Mouse (Mus musculus) kidney, embryonic 15.5 days (tissue): ENCODE measurements around the gene Ptgr1. TPM values are rescaled to one million over a fixed set of nuclear protein-coding genes. Genes with fewer than 3 reads are reported as not detected.

Source experiments
- ATAC-seq: fragments of 200-750 bp; cut with Nextera tagmentation; replicated peaks from 2 replicates; pipeline ENCODE4 v1.8.0; 2017; ENCODE audit warnings: moderate TSS enrichment; ENCODE audit not compliant: low FRiP score
- H3K27ac ChIP-seq: fragments of 300-500 bp; sonication (generic); 2 replicates; pipeline ENCODE4 v1.5.1; 2015; ENCODE audit warnings: mild to moderate bottlenecking, inconsistent platforms
- H3K27me3 ChIP-seq: fragments of 300-500 bp; sonication (generic); 2 replicates; pipeline ENCODE4 v1.6.1; 2015; ENCODE audit warnings: inconsistent platforms
- H3K36me3 ChIP-seq: fragments of 300-500 bp; sonication (generic); 2 replicates; pipeline ENCODE4 v1.6.1; 2015; ENCODE audit warnings: inconsistent platforms
- H3K4me1 ChIP-seq: fragments of 300-500 bp; sonication (generic); 2 replicates; pipeline ENCODE4 v1.6.1; 2015; ENCODE audit warnings: inconsistent platforms
- H3K4me2 ChIP-seq: fragments of 300-500 bp; sonication (generic); 2 replicates; pipeline ENCODE4 v1.6.1; 2015; ENCODE audit warnings: moderate library complexity, mild to moderate bottlenecking, inconsistent platforms
- H3K4me3 ChIP-seq: fragments of 300-500 bp; sonication (generic); replicated peaks from 2 replicates; pipeline ENCODE4 v1.5.1; 2015; ENCODE audit warnings: mild to moderate bottlenecking, inconsistent platforms
- H3K9ac ChIP-seq: fragments of 300-500 bp; sonication (generic); 2 replicates; pipeline ENCODE4 v1.6.1; 2015; ENCODE audit warnings: mild to moderate bottlenecking, inconsistent platforms
- H3K9me3 ChIP-seq: fragments of 300-500 bp; sonication (generic); replicated peaks from 2 replicates; pipeline ENCODE4 v1.6.1; 2016; ENCODE audit warnings: inconsistent platforms
- WGBS: fragments of 180-500 bp; shearing (Covaris S2); methylation state at CpG from one replicate; pipeline ENCODE4 v1.1.7; 2015; ENCODE audit warnings: mixed read lengths; 5-methylcytosine and 5-hydroxymethylcytosine counted together
- polyA plus RNA-seq: library from polyadenylated mRNA; unstranded; fragments of >200 nt; fragmentation: Nextera tagmentation; extraction: Ambion mirVana; gene quantifications from 2 replicates; pipeline ENCODE4 v1.2.1, GENCODE M21; 2015

The Ptgr1 gene
- polyA plus RNA-seq, 1 experiment from 2014 or later, result 24.6 TPM

GRCm38 (mm10) chr4:58989303-58989898, 2.5 kb upstream of the Ptgr1 start:
- no peak overlapping the region for H3K9ac ChIP-seq
- H3K9me3 ChIP-seq, result no peaks in the 10 kb centered on the region
- ATAC-seq, result no peak
- H3K4me1 ChIP-seq, result peaks cover 14% of the 10 kb centered on the region; the same call in 1 of the 2 replicates
- no peak overlapping the region for H3K27ac ChIP-seq
- H3K4me2 ChIP-seq, result no peak overlapping the region
- no peaks in the 10 kb centered on the region for H3K36me3 ChIP-seq
- H3K27me3 ChIP-seq, result 0 out of 2 replicates have a peak, but pooled peaks cover 3% of the 10 kb centered on the region
- H3K4me3 ChIP-seq, result no peak overlapping the region
- WGBS, result 75% methylated on average over 7 of the region's 7 CpGs

GRCm38 (mm10) chr4:58985157-58985648, 1.7 kb downstream of the Ptgr1 start:
- Histone ChIP-seq H3K36me3 (no peaks in the 10 kb centered on the region), H3K27ac (no peak overlapping the region), H3K9me3 (no peaks in the 10 kb centered on the region), H3K27me3 (no peaks in the 10 kb centered on the region), H3K4me3 (no peak overlapping the region), H3K4me1 (peaks cover 14% of the 10 kb centered on the region; the same call in 1 of the 2 replicates), H3K4me2 (no peak overlapping the region), H3K9ac (no peak overlapping the region)
- ATAC-seq, result peak; percentile 37; the same call in 1 of the 2 replicates
- WGBS, result 18% methylated on average over 7 of the region's 7 CpGs

- 84% methylated on average over 8 of the region's 8 CpGs for WGBS
- Histone ChIP-seq H3K4me1 (peaks cover 12% of the 10 kb centered on the region; the same call in 1 of the 2 replicates), H3K4me3 (no peak overlapping the region), H3K27ac (no peak overlapping the region), H3K9ac (no peak overlapping the region), H3K4me2 (no peak overlapping the region), H3K9me3 (no peaks in the 10 kb centered on the region), H3K27me3 (no peaks in the 10 kb centered on the region), H3K36me3 (peaks cover 5% of the 10 kb centered on the region; the same call in 1 of the 2 replicates)
- ATAC-seq, result no peak
Measured at GRCm38 (mm10) chr4:58982806-58983205, 4.1 kb downstream of the Ptgr1 start.

- ATAC-seq, result no peak
- WGBS, result 80% methylated on average over 6 of the region's 6 CpGs
- H3K36me3 ChIP-seq, result peaks cover 10% of the 10 kb centered on the region
- H3K27ac ChIP-seq, result no peak overlapping the region
- H3K9me3 ChIP-seq, result no peaks in the 10 kb centered on the region
- H3K9ac ChIP-seq, result no peak overlapping the region
- no peak overlapping the region for H3K4me3 ChIP-seq
- H3K27me3 ChIP-seq, result no peaks in the 10 kb centered on the region
- 0 out of 2 replicates have a peak, but pooled peaks cover 5% of the 10 kb centered on the region for H3K4me1 ChIP-seq
- H3K4me2 ChIP-seq, result no peak overlapping the region
Measured at GRCm38 (mm10) chr4:58981421-58981820, 5.5 kb downstream of the Ptgr1 start.

GRCm38 (mm10) chr4:58975711-58976110, 11.2 kb downstream of the Ptgr1 start:
- no peak overlapping the region for H3K9ac ChIP-seq
- no peak for ATAC-seq

GRCm38 (mm10) chr4:58970678-58971077, 16.2 kb downstream of the Ptgr1 start:
- ATAC-seq, result no peak
- Histone ChIP-seq H3K9me3 (no peaks in the 10 kb centered on the region), H3K4me2 (no peak overlapping the region), H3K27me3 (no peaks in the 10 kb centered on the region), H3K36me3 (peaks cover 19% of the 10 kb centered on the region), H3K4me3 (no peak overlapping the region), H3K4me1 (no peaks in the 10 kb centered on the region), H3K9ac (no peak overlapping the region), H3K27ac (no peak overlapping the region)
- WGBS, result 85% methylated on average over 4 of the region's 4 CpGs

More at GRCm38 (mm10) chr4:58975711-58976110, 11.2 kb downstream of the Ptgr1 start:
- Histone ChIP-seq H3K4me1 (no peaks in the 10 kb centered on the region), H3K9me3 (no peaks in the 10 kb centered on the region), H3K27me3 (no peaks in the 10 kb centered on the region), H3K27ac (no peak overlapping the region), H3K4me3 (no peak overlapping the region), H3K4me2 (no peak overlapping the region), H3K36me3 (peaks cover 29% of the 10 kb centered on the region)
- WGBS, result 83% methylated on average over 5 of the region's 5 CpGs

GRCm38 (mm10) chr4:58965136-58965535, 21.8 kb downstream of the Ptgr1 start:
- no peak overlapping the region for H3K4me3 ChIP-seq
- H3K36me3 ChIP-seq, result no peaks in the 10 kb centered on the region
- H3K27me3 ChIP-seq, result no peaks in the 10 kb centered on the region
- H3K9ac ChIP-seq, result no peak overlapping the region
- H3K4me2 ChIP-seq, result no peak overlapping the region
- no peak for ATAC-seq
- no peak overlapping the region for H3K27ac ChIP-seq
- WGBS, result 88% methylated on average over 1 of the region's 1 CpGs
- no peaks in the 10 kb centered on the region for H3K9me3 ChIP-seq
- H3K4me1 ChIP-seq, result no peaks in the 10 kb centered on the region

GRCm38 (mm10) chr4:58963271-58963670, 23.6 kb downstream of the Ptgr1 start:
- H3K9ac ChIP-seq, result no peak overlapping the region
- no peaks in the 10 kb centered on the region for H3K36me3 ChIP-seq
- H3K27me3 ChIP-seq, result no peaks in the 10 kb centered on the region
- no peak overlapping the region for H3K4me3 ChIP-seq
- H3K4me1 ChIP-seq, result no peaks in the 10 kb centered on the region
- 91% methylated on average over 4 of the region's 4 CpGs for WGBS
- no peak overlapping the region for H3K27ac ChIP-seq
- H3K9me3 ChIP-seq, result no peaks in the 10 kb centered on the region
- H3K4me2 ChIP-seq, result no peak overlapping the region
- no peak for ATAC-seq

- Histone ChIP-seq H3K9ac (no peak overlapping the region), H3K36me3 (peaks cover 9% of the 10 kb centered on the region), H3K4me2 (no peak overlapping the region), H3K27ac (no peak overlapping the region), H3K27me3 (no peaks in the 10 kb centered on the region), H3K4me1 (no peaks in the 10 kb centered on the region), H3K4me3 (no peak overlapping the region), H3K9me3 (no peaks in the 10 kb centered on the region)
- no peak for ATAC-seq
- WGBS, result 91% methylated on average over 15 of the region's 15 CpGs
Measured at GRCm38 (mm10) chr4:58961719-58962118, 25.2 kb downstream of the Ptgr1 start.

GRCm38 (mm10) chr4:58952630-58953029, 34.3 kb downstream of the Ptgr1 start:
- Histone ChIP-seq H3K27ac (no peak overlapping the region), H3K36me3 (peaks cover 12% of the 10 kb centered on the region), H3K9ac (no peak overlapping the region), H3K4me2 (no peak overlapping the region), H3K4me3 (no peak overlapping the region), H3K27me3 (no peaks in the 10 kb centered on the region), H3K9me3 (no peaks in the 10 kb centered on the region), H3K4me1 (no peaks in the 10 kb centered on the region)
- 92% methylated on average over 11 of the region's 11 CpGs for WGBS
- ATAC-seq, result no peak

GRCm38 (mm10) chr4:58948391-58948790, 38.5 kb downstream of the Ptgr1 start:
- no peak for ATAC-seq
- Histone ChIP-seq H3K4me3 (no peak overlapping the region), H3K4me1 (peaks cover 11% of the 10 kb centered on the region), H3K9ac (no peak overlapping the region), H3K9me3 (no peaks in the 10 kb centered on the region), H3K36me3 (no peaks in the 10 kb centered on the region), H3K4me2 (no peak overlapping the region), H3K27me3 (no peaks in the 10 kb centered on the region), H3K27ac (no peak overlapping the region)
- WGBS, result 91% methylated on average over 4 of the region's 4 CpGs

GRCm38 (mm10) chr4:58944695-58945094, 42.2 kb downstream of the Ptgr1 start:
- H3K27me3 ChIP-seq, result no peaks in the 10 kb centered on the region
- H3K36me3 ChIP-seq, result no peaks in the 10 kb centered on the region
- 51% methylated on average over 5 of the region's 5 CpGs for WGBS
- H3K4me3 ChIP-seq, result 0 out of 2 replicates have a peak overlapping the region, but pooled peaks have one; percentile 66
- no peak overlapping the region for H3K9ac ChIP-seq
- H3K4me1 ChIP-seq, result peaks cover 11% of the 10 kb centered on the region
- ATAC-seq, result no peak
- no peak overlapping the region for H3K27ac ChIP-seq
- no peaks in the 10 kb centered on the region for H3K9me3 ChIP-seq
- H3K4me2 ChIP-seq, result peak overlapping the region; percentile 75

- peak overlapping the region; percentile 66 for H3K4me3 ChIP-seq
- H3K9ac ChIP-seq, result peak overlapping the region; percentile 55
- peaks cover 11% of the 10 kb centered on the region for H3K4me1 ChIP-seq
- H3K36me3 ChIP-seq, result no peaks in the 10 kb centered on the region
- H3K27ac ChIP-seq, result no peak overlapping the region
- H3K9me3 ChIP-seq, result no peaks in the 10 kb centered on the region
- peak overlapping the region; percentile 75 for H3K4me2 ChIP-seq
- no peaks in the 10 kb centered on the region for H3K27me3 ChIP-seq
- WGBS, result 12% methylated on average over 6 of the region's 6 CpGs
- no peak for ATAC-seq
Measured at GRCm38 (mm10) chr4:58944206-58944553, 42.7 kb downstream of the Ptgr1 start.
